Mouse (Mus musculus): Measurements from ENCODE around the gene Syk.

Syk gene

GRCm38 (mm10) chr13:52582878-52583661 is at the start of gene Syk:
Gene Syk, plus strand, starts transcription at chr13:52583173.
- DNase-seq (ENCODE audit: extremely low spot score, low spot score), result peak; percentile 74

GRCm38 (mm10) chr13:52533644-52534043 is 49.3 kb upstream of the Syk start:
- no peak for DNase-seq (ENCODE audit: extremely low spot score, low spot score)

- peak; percentile 74 for DNase-seq (ENCODE audit: extremely low spot score, low spot score)
These were observed 47.4 kb upstream of the Syk start for GRCm38 (mm10) chr13:52535542-52535941.

- DNase-seq (ENCODE audit: extremely low spot score, low spot score), result no peak
These were observed 45.0 kb upstream of the Syk start for GRCm38 (mm10) chr13:52537754-52538587.

- no peak for DNase-seq (ENCODE audit: extremely low spot score, low spot score)
These were observed 44.3 kb upstream of the Syk start for GRCm38 (mm10) chr13:52538588-52539116.

- no peak for DNase-seq (ENCODE audit: extremely low spot score, low spot score)
These were observed 43.5 kb upstream of the Syk start for GRCm38 (mm10) chr13:52539461-52539860.

GRCm38 (mm10) chr13:52541385-52542035 is 41.5 kb upstream of the Syk start:
- DNase-seq (ENCODE audit: extremely low spot score, low spot score), result no peak

- DNase-seq (ENCODE audit: extremely low spot score, low spot score), result no peak
These were observed 40.9 kb upstream of the Syk start for GRCm38 (mm10) chr13:52542036-52542526.

- no peak for DNase-seq (ENCODE audit: extremely low spot score, low spot score)
These were observed 40.3 kb upstream of the Syk start for GRCm38 (mm10) chr13:52542636-52543035.

GRCm38 (mm10) chr13:52546288-52546687 is 36.7 kb upstream of the Syk start:
- no peak for DNase-seq (ENCODE audit: extremely low spot score, low spot score)

GRCm38 (mm10) chr13:52550690-52551193 is 32.2 kb upstream of the Syk start:
- DNase-seq (ENCODE audit: extremely low spot score, low spot score), result no peak

- no peak for DNase-seq (ENCODE audit: extremely low spot score, low spot score)
These were observed 31.7 kb upstream of the Syk start for GRCm38 (mm10) chr13:52551275-52551674.

- DNase-seq (ENCODE audit: extremely low spot score, low spot score), result no peak
These were observed 30.0 kb upstream of the Syk start for GRCm38 (mm10) chr13:52552822-52553477.

GRCm38 (mm10) chr13:52554722-52555121 is 28.3 kb upstream of the Syk start:
- no peak for DNase-seq (ENCODE audit: extremely low spot score, low spot score)

GRCm38 (mm10) chr13:52557421-52557820 is 25.6 kb upstream of the Syk start:
- no peak for DNase-seq (ENCODE audit: extremely low spot score, low spot score)

GRCm38 (mm10) chr13:52561367-52562165 is 21.4 kb upstream of the Syk start:
- no peak for DNase-seq (ENCODE audit: extremely low spot score, low spot score)

GRCm38 (mm10) chr13:52562166-52562571 is 20.8 kb upstream of the Syk start:
- no peak for DNase-seq (ENCODE audit: extremely low spot score, low spot score)

- DNase-seq (ENCODE audit: extremely low spot score, low spot score), result no peak
These were observed 17.8 kb upstream of the Syk start for GRCm38 (mm10) chr13:52565103-52565739.

- DNase-seq (ENCODE audit: extremely low spot score, low spot score), result no peak
These were observed 16.7 kb upstream of the Syk start for GRCm38 (mm10) chr13:52566188-52566760.

Measured in neural tube, embryonic 10.5 days (tissue).